Mouse (Mus musculus): Measurements from ENCODE around the gene Fgfr2. TPM values are rescaled to one million over a fixed set of nuclear protein-coding genes. Genes with fewer than 3 reads are reported as not detected.

Gene Fgfr2
- polyA plus RNA-seq, 1 experiment from 2014 or later, result 93.4 TPM

DNA sequence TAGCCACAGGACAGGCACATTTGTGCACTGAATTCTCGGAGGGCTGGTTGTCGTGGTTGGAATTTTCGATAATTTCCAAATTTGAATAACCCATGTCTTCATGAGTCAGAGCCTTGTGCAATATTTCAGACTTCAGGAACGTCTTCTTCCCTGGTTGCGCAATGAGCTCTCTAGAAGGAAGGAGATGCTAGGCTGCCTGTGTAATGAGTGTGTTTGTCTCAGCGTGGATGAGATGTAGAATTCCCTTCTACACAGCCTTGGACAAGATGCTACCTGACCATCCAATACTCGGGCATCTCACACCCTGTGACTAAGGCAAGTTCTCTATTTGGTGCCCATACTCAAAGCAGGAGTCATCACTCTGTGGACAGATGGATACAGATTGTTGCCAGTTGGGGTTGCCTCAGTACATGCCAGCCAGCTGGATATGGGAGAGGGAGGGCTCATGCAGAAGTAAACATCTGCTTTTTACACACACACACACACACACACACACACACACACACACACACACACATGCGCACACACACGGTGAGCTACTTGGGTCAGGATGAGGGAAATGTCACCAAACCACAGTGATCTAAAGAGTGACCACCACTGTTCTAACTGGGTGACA is 2179.8 kb downstream of the Fgfr2 start:
- Histone ChIP-seq H3K4me2 (ENCODE audit: low read depth, low read length) (no peak overlapping the region), H3K27me3 (ENCODE audit: control insufficient read depth, insufficient read depth, low read length) (peaks cover 8% of the 10 kb centered on the region), H3K9ac (ENCODE audit: low read length) (no peak overlapping the region), H3K27ac (ENCODE audit: low read length) (no peak overlapping the region), H3K4me3 (replicated peaks; ENCODE audit: low read length) (no peak overlapping the region), H3K4me1 (ENCODE audit: control insufficient read depth, insufficient read depth, low read length) (peaks cover 9% of the 10 kb centered on the region; the same call in 1 of the 2 replicates), H3K9me3 (replicated peaks; ENCODE audit: control insufficient read depth, low read length) (no peaks in the 10 kb centered on the region), H3K36me3 (ENCODE audit: control insufficient read depth, insufficient read depth, low read length) (no peaks in the 10 kb centered on the region)
- ATAC-seq (ENCODE audit: insufficient read depth, low FRiP score), result no peak
- WGBS, result 83% methylated on average over 9 of the region's 9 CpGs

DNA sequence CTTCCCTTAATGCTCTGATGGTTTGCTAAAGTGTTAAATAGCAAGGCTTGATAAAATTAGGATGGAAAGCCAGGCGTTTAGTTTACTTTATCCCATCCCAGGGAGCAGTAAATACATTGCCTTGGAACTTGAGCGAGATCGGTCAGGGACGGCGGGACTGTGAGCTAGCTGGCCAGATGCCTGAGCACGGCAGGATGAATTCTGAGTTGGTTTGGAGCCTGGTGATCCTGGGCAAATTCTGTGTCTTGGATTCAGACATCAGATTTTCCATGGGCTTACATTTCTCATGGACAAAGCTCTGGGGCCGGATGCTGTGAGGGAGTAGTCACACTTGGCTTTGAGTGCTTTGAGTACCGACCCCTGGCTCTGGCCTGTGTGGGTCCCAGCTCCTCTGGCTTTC is 2182.4 kb downstream of the Fgfr2 start:
- Histone ChIP-seq H3K4me1 (ENCODE audit: control insufficient read depth, insufficient read depth, low read length) (peaks cover 18% of the 10 kb centered on the region), H3K9ac (ENCODE audit: low read length) (peak overlapping the region; percentile 16; the same call in 1 of the 2 replicates), H3K4me2 (ENCODE audit: low read depth, low read length) (0 out of 2 replicates have a peak overlapping the region, but pooled peaks have one; percentile 5), H3K27me3 (ENCODE audit: control insufficient read depth, insufficient read depth, low read length) (peaks cover 32% of the 10 kb centered on the region), H3K9me3 (replicated peaks; ENCODE audit: control insufficient read depth, low read length) (no peaks in the 10 kb centered on the region), H3K27ac (ENCODE audit: low read length) (no peak overlapping the region; the same call in 1 of the 2 replicates), H3K4me3 (replicated peaks; ENCODE audit: low read length) (no peak overlapping the region), H3K36me3 (ENCODE audit: control insufficient read depth, insufficient read depth, low read length) (no peaks in the 10 kb centered on the region)
- ATAC-seq (ENCODE audit: insufficient read depth, low FRiP score), result no peak
- 54% methylated on average over 8 of the region's 8 CpGs for WGBS

DNA sequence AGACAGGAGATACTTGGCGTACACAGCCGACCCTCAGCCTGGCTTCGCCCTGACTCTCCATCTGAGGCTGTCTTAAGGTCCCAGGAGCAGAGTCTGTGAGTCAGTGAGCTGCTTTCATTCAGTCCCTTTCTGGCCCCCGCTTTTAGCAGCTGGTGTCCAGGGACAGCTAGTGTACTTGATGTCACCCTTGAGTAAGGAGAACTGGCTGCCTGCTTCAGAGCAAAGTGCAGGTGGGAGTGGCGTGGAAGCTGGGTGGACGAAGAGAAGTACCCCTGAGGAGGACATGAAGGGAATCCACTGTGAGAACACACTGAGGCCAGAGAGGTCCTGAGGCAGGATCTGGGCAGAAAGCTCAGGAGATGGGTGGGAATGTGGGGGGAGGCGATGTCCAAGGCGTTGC is 2184.3 kb downstream of the Fgfr2 start:
- Histone ChIP-seq H3K36me3 (ENCODE audit: control insufficient read depth, insufficient read depth, low read length) (no peaks in the 10 kb centered on the region), H3K4me1 (ENCODE audit: control insufficient read depth, insufficient read depth, low read length) (peaks cover 23% of the 10 kb centered on the region), H3K9me3 (replicated peaks; ENCODE audit: control insufficient read depth, low read length) (no peaks in the 10 kb centered on the region), H3K27me3 (ENCODE audit: control insufficient read depth, insufficient read depth, low read length) (peaks cover 47% of the 10 kb centered on the region), H3K9ac (ENCODE audit: low read length) (no peak overlapping the region), H3K4me3 (replicated peaks; ENCODE audit: low read length) (no peak overlapping the region), H3K27ac (ENCODE audit: low read length) (no peak overlapping the region), H3K4me2 (ENCODE audit: low read depth, low read length) (no peak overlapping the region)
- no peak for ATAC-seq (ENCODE audit: insufficient read depth, low FRiP score)
- WGBS, result 85% methylated on average over 8 of the region's 8 CpGs

GRCm38 (mm10) chr7:130938005-130938404 is 2185.1 kb downstream of the Fgfr2 start:
- Histone ChIP-seq H3K4me2 (ENCODE audit: low read depth, low read length) (no peak overlapping the region), H3K27me3 (ENCODE audit: control insufficient read depth, insufficient read depth, low read length) (peaks cover 56% of the 10 kb centered on the region)
- 62% methylated on average over 4 of the region's 4 CpGs for WGBS

GRCm38 (mm10) chr7:130937266-130937841 is 2185.8 kb downstream of the Fgfr2 start:
- Histone ChIP-seq H3K36me3 (ENCODE audit: control insufficient read depth, insufficient read depth, low read length) (no peaks in the 10 kb centered on the region), H3K4me1 (ENCODE audit: control insufficient read depth, insufficient read depth, low read length) (peaks cover 23% of the 10 kb centered on the region), H3K9me3 (replicated peaks; ENCODE audit: control insufficient read depth, low read length) (no peaks in the 10 kb centered on the region), H3K9ac (ENCODE audit: low read length) (no peak overlapping the region), H3K27ac (ENCODE audit: low read length) (no peak overlapping the region), H3K4me2 (ENCODE audit: low read depth, low read length) (peak overlapping the region; percentile 77), H3K4me3 (replicated peaks; ENCODE audit: low read length) (peak overlapping the region; percentile 64), H3K27me3 (ENCODE audit: control insufficient read depth, insufficient read depth, low read length) (peaks cover 57% of the 10 kb centered on the region)
- 21% methylated on average over 12 of the region's 12 CpGs for WGBS
- no peak for ATAC-seq (ENCODE audit: insufficient read depth, low FRiP score)

More at GRCm38 (mm10) chr7:130938005-130938404, 2185.1 kb downstream of the Fgfr2 start:
- Histone ChIP-seq H3K9me3 (replicated peaks; ENCODE audit: control insufficient read depth, low read length) (no peaks in the 10 kb centered on the region), H3K27ac (ENCODE audit: low read length) (no peak overlapping the region), H3K4me3 (replicated peaks; ENCODE audit: low read length) (no peak overlapping the region), H3K9ac (ENCODE audit: low read length) (no peak overlapping the region), H3K36me3 (ENCODE audit: control insufficient read depth, insufficient read depth, low read length) (no peaks in the 10 kb centered on the region), H3K4me1 (ENCODE audit: control insufficient read depth, insufficient read depth, low read length) (peaks cover 23% of the 10 kb centered on the region)
- ATAC-seq (ENCODE audit: insufficient read depth, low FRiP score), result no peak

- no peaks in the 10 kb centered on the region for H3K36me3 ChIP-seq (ENCODE audit: control insufficient read depth, insufficient read depth, low read length)
- H3K9me3 ChIP-seq (replicated peaks; ENCODE audit: control insufficient read depth, low read length), result no peaks in the 10 kb centered on the region
- ATAC-seq (ENCODE audit: insufficient read depth, low FRiP score), result peak; percentile 45; the same call in 1 of the 2 replicates
- no peak overlapping the region for H3K27ac ChIP-seq (ENCODE audit: low read length)
- H3K4me1 ChIP-seq (ENCODE audit: control insufficient read depth, insufficient read depth, low read length), result peaks cover 23% of the 10 kb centered on the region
- peak overlapping the region; percentile 77 for H3K4me2 ChIP-seq (ENCODE audit: low read depth, low read length)
- H3K4me3 ChIP-seq (replicated peaks; ENCODE audit: low read length), result peak overlapping the region; percentile 64
- WGBS, result under 1% methylated on average over 49 of the region's 49 CpGs
- peaks cover 57% of the 10 kb centered on the region for H3K27me3 ChIP-seq (ENCODE audit: control insufficient read depth, insufficient read depth, low read length)
- H3K9ac ChIP-seq (ENCODE audit: low read length), result peak overlapping the region; percentile 65
Measured at GRCm38 (mm10) chr7:130936472-130936951, 2186.6 kb downstream of the Fgfr2 start.

DNA sequence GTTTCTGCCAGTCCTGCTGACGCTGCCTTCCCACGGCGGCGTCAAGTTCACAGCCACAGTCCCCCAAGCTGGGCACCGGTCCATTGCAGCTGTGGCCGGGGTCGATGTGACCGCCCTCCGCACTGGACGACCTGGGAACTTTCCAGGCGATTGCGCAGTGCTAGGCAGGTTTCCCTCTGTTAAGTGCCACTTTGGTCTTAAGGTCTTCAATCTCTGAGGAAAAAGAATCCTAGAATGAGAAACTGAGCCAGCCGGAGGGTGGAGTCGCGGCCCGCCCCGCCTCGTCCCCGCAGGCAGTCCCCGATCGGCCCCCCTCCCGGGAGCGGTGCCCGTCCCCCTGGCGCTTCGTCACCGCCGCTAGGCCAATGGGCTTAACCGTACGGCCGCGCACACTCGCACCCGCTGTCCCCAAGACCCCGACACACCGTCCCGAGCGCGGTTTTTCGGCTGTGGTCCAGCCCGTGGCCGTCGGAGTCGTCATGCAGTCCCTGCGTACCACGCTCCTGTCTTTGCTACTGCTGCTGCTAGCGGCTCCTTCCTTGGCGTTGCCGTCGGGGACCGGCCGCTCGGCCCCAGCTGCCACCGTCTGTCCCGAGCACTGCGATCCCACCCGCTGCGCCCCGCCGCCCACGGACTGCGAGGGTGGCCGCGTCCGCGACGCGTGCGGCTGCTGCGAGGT is 2187.2 kb downstream of the Fgfr2 start, which contains the start of gene Htra1:
Gene Htra1 (plus strand): TSS at position 319 of the 679 bp plus-strand sequence.
- H3K9me3 ChIP-seq (replicated peaks; ENCODE audit: control insufficient read depth, low read length), result no peaks in the 10 kb centered on the region
- H3K4me3 ChIP-seq (replicated peaks; ENCODE audit: low read length), result peak within 1 kb of the TSS; percentile 64
- H3K9ac ChIP-seq (ENCODE audit: low read length), result peak within 1 kb of the TSS; percentile 65
- peak within 1 kb of the TSS; percentile 77 for H3K4me2 ChIP-seq (ENCODE audit: low read depth, low read length)
- H3K36me3 ChIP-seq (ENCODE audit: control insufficient read depth, insufficient read depth, low read length), result no peaks in the 10 kb centered on the region
- ATAC-seq (ENCODE audit: insufficient read depth, low FRiP score), result peak; percentile 79; the same call in 1 of the 2 replicates
- peaks cover 57% of the 10 kb centered on the region for H3K27me3 ChIP-seq (ENCODE audit: control insufficient read depth, insufficient read depth, low read length)
- peaks cover 19% of the 10 kb centered on the region for H3K4me1 ChIP-seq (ENCODE audit: control insufficient read depth, insufficient read depth, low read length)
- no peak within 1 kb of the TSS for H3K27ac ChIP-seq (ENCODE audit: low read length)
- under 1% methylated on average over 70 of the region's 70 CpGs for WGBS

GRCm38 (mm10) chr7:130935421-130935792 is 2187.7 kb downstream of the Fgfr2 start:
- H3K4me3 ChIP-seq (replicated peaks; ENCODE audit: low read length), result peak overlapping the region; percentile 64
- peaks cover 57% of the 10 kb centered on the region for H3K27me3 ChIP-seq (ENCODE audit: control insufficient read depth, insufficient read depth, low read length)
- H3K4me2 ChIP-seq (ENCODE audit: low read depth, low read length), result peak overlapping the region; percentile 77
- H3K36me3 ChIP-seq (ENCODE audit: control insufficient read depth, insufficient read depth, low read length), result no peaks in the 10 kb centered on the region
- no peak overlapping the region for H3K27ac ChIP-seq (ENCODE audit: low read length)
- no peaks in the 10 kb centered on the region for H3K9me3 ChIP-seq (replicated peaks; ENCODE audit: control insufficient read depth, low read length)
- peaks cover 14% of the 10 kb centered on the region for H3K4me1 ChIP-seq (ENCODE audit: control insufficient read depth, insufficient read depth, low read length)
- no peak for ATAC-seq (ENCODE audit: insufficient read depth, low FRiP score)
- WGBS, result 12% methylated on average over 16 of the region's 16 CpGs
- peak overlapping the region; percentile 65; the same call in 1 of the 2 replicates for H3K9ac ChIP-seq (ENCODE audit: low read length)

- no peak overlapping the region for H3K4me3 ChIP-seq (replicated peaks; ENCODE audit: low read length)
- peaks cover 56% of the 10 kb centered on the region for H3K27me3 ChIP-seq (ENCODE audit: control insufficient read depth, insufficient read depth, low read length)
- H3K4me1 ChIP-seq (ENCODE audit: control insufficient read depth, insufficient read depth, low read length), result peaks cover 14% of the 10 kb centered on the region
- H3K9ac ChIP-seq (ENCODE audit: low read length), result no peak overlapping the region
- no peak overlapping the region for H3K27ac ChIP-seq (ENCODE audit: low read length)
- ATAC-seq (ENCODE audit: insufficient read depth, low FRiP score), result no peak
- H3K4me2 ChIP-seq (ENCODE audit: low read depth, low read length), result no peak overlapping the region
- WGBS, result 81% methylated on average over 4 of the region's 4 CpGs
- H3K9me3 ChIP-seq (replicated peaks; ENCODE audit: control insufficient read depth, low read length), result no peaks in the 10 kb centered on the region
- no peaks in the 10 kb centered on the region for H3K36me3 ChIP-seq (ENCODE audit: control insufficient read depth, insufficient read depth, low read length)
Measured at GRCm38 (mm10) chr7:130934654-130935053, 2188.5 kb downstream of the Fgfr2 start.

Measured in stomach, embryonic 16.5 days (tissue).